Mouse (Mus musculus): ENCODE measurements around the gene Mrpl38.
"Not testable (repeated sequence)": the region's sequence is repeated elsewhere in the genome, so short reads cannot be mapped to it uniquely, and the experiment has no call there.

Gene Mrpl38

DNA sequence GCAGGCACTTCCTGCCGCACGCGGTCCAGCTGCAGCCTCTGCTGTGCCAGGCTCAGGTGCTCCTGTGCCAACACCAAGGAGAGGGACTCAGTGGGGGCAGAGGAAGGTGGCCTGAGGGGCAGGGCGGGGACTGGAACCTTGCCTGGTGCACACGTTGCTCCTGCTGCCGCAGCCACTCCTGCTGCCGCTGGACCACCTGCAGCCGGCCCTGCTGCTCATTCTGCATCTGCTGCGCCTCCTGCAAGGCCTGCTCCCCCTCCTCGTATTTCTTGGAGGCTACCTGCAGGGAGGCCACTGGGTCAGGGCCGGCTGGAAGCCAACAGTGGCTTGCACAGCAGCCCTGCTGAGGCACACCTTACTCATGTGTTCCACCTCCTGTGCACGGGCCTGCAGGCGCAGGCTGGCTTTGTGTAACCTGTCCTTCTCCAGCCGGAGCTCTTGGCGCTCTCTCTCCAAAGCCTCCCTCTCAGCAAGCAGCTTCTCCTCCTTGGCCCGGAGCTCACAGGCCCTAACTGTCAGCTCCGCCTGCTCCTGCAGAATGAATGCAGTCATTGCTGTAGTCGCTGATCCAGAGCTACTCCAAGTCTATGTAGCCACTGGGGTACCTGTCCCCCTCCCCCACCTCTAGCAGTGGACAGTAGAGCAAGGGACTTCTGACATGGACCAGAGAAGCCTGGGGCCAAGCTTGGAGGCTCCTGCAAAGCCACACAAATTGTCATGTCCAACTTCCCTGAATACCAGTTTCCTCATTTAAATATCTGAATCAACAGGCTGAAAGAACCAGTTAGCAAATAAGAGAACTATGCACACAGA lies 7.0 kb upstream of the Mrpl38 start:
- in situ Hi-C loops (cut with MboI, MseI): no loop called here

GRCm38 (mm10) chr11:116143468-116143867 lies 4.8 kb upstream of the Mrpl38 start:
- in situ Hi-C loops (cut with MboI, MseI): no loop called here

DNA sequence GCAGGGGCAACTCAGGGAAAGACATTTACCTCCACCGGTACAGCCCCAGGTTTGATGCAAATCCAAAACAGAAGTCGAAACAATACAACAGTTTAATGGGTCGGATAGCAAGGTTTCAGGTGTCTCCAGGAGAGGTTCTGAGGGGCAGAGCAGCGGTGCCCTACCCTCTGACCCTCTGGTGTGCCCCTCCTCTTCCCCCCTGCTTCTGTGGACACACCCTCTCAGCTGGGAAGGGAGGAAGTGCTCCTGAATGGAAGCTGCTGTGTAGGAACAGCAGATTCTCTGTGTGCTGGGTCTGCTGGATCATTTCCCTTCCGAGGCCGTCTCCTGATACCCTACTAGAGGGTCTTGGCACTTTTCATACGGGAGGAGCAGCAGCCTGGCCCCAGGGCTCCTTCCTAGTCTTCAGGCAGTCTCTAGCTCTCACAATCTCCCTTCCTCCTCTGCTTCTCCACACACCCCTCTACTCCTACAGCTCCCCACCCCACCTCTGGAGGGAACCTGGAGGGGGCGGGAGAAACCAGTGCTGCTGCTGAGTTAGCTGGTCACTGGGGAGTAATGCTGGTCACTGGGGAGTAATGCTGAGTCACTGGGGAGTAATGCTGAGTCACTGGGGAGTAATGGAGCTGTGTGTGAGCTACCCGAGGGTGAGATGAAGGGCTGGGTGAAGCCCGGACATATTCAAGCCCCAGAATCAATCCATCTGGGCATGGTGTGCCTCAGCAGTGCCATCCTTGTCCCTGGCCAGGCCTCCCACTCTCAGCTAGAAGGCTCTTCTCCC lies 3.7 kb upstream of the Mrpl38 start:
- in situ Hi-C loops (cut with MboI, MseI): no loop called here

GRCm38 (mm10) chr11:116138096-116138467 lies 586 bp downstream of the Mrpl38 start:
- in situ Hi-C loops (cut with MboI, MseI): loop anchor here (10.0 kb wide), 1 partner anchor 53 kb away; the partner anchor contains the start of gene Wbp2

DNA sequence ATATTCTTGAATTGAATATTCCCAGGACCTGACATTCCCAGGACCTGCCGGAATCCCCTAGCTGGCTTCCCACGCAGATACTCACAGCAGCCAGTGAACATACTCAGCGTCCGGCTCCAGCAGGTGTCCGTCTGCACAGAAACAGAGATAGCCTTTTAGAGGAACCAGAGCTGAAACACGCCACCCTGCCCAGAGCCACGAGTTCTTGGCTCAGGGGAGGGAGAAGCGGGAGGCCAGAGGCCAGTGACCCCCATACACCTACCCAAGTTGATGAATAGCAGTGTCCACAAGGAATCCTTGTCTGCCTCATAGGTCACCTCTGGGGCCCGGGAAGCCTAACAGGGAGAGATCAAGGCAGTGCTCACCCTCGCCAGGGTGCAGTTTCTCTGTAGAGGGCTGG lies 4.5 kb downstream of the Mrpl38 start:
- in situ Hi-C loops (cut with MboI, MseI): loop anchor here (5.0 to 10.0 kb wide), 2 partner anchors 49 to 102 kb away; partner anchors contain the start of genes Unk and Wbp2

- in situ Hi-C loops (cut with MboI, MseI): loop anchor here (5.0 to 10.0 kb wide), 2 partner anchors 49 to 101 kb away; partner anchors contain the start of genes Unk and Wbp2
Observed at GRCm38 (mm10) chr11:116133497-116133896, 5.2 kb downstream of the Mrpl38 start.

- in situ Hi-C loops (cut with MboI, MseI): loop anchor here (5.0 to 10.0 kb wide), 2 partner anchors 48 to 100 kb away; partner anchors contain the start of genes Unk and Wbp2
Observed at GRCm38 (mm10) chr11:116132366-116133333, 6.0 kb downstream of the Mrpl38 start.

GRCm38 (mm10) chr11:116131349-116132170 lies 7.1 kb downstream of the Mrpl38 start:
- in situ Hi-C loops (cut with MboI, MseI): loop anchor here (5.0 to 10.0 kb wide), 2 partner anchors 47 to 99 kb away; partner anchors contain the start of genes Unk and Wbp2

DNA sequence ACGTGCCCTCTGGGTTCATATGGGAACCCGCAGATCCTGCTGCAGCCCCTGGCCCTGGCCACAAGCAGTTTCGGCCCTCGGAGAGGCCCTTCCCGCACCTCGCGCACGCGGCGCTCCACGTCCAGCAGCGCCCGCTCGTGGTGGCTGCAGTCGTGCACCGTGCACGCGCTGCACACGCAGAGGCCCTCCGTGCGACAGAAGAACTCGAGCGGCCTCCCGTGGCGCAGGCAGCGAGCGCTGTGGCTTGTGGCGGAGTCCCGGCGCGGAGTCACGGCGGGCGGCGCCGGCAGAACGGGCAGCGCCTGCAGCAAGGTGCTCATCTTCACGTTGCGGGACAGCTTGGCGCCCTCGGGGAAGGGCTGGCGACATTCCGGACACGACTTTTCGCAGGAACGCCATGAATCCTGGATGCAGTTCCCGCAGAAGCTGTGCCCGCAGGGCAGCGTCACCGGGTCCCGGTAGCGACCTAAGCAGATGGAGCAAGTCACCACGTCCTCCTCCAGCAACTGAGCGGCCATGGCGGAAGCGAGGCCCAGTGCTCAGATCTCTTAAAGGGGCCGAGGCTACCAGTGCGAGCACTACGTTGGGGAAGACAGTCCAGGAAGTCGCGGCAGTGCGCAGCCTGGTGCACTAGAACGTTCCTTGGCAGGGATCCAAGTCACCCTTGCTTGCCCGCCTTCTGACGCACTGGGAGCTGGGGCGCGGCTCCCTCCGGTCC lies 8.0 kb downstream of the Mrpl38 start, which contains the start of gene Trim65:
TSS of gene Trim65 (minus strand) at position 641 of the 718 bp plus-strand sequence.
- in situ Hi-C loops (cut with MboI, MseI): loop anchor here (5.0 to 10.0 kb wide), 2 partner anchors 46 to 98 kb away; partner anchors contain the start of genes Unk and Wbp2

- in situ Hi-C loops (cut with MboI, MseI): loop anchor here (5.0 to 10.0 kb wide), 2 partner anchors 45 to 98 kb away; partner anchors contain the start of genes Unk and Wbp2
Observed at GRCm38 (mm10) chr11:116129993-116130487, 8.6 kb downstream of the Mrpl38 start.

DNA sequence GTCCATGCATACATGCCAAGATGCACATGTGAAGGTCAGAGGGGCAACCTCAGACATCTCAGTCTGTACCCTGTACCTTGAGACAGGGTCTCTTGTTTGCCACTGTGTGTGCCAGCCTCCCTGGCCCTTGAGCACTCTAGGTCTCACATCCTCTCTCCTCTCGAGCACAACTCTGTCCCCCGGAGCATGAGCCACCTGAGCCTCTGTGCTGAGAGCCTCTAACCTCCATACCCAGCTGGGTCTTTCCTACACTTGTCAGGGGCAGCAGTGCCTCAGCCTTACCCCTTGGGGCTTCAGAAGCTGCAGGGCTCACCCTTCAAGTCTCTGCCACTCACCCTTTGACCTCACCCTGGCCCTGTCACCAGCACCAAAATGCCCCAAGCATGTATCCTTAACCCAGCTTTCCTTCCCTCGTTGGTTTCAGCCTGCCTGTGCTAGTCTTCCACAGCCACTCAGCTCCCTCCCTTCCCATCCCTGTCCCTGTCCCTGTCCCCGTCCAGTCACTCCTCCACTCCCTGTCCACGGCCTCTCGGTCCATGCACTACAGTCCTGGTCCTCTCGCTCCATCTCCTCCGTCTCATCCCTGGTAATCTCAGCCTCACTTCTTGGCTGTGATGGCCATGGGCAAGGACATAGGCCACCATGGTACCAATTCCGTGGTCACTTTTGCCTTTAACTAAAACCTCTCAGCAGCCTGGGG lies 9.4 kb downstream of the Mrpl38 start:
- in situ Hi-C loops (cut with MboI, MseI): no loop called here

GRCm38 (mm10) chr11:116127986-116128385 lies 10.7 kb downstream of the Mrpl38 start:
- in situ Hi-C loops (cut with MboI, MseI): no loop called here

- in situ Hi-C loops (cut with MboI, MseI): no loop called here
Observed at GRCm38 (mm10) chr11:116127156-116127980, 11.3 kb downstream of the Mrpl38 start, which contains the start of gene Trim47. Trim47 (minus strand) TSS chr11:116127210.

- in situ Hi-C loops (cut with MboI, MseI): no loop called here
Observed at GRCm38 (mm10) chr11:116126261-116126660, 12.4 kb downstream of the Mrpl38 start.

GRCm38 (mm10) chr11:116121731-116122245 lies 16.9 kb downstream of the Mrpl38 start:
- in situ Hi-C loops (cut with MboI, MseI): not testable (repeated sequence)

DNA sequence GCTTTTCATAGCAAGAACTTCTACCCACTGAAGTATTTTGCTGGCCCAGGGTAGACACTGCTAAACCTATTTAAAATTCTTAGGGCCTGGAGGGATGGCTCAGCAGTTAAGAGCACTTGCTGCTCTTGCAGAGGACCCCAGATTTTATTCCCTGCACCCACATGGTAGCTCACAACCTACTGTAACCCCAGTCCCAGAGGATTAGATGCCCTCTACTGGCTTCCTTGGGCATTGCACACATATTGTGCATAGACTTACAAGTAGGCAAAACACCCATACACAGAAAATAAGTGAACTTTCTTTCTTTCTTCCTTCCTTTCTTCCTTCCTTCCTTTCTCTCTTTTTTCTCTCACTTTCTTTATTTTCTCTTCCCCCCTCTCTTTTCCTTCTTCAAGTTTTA lies 20.8 kb downstream of the Mrpl38 start:
- in situ Hi-C loops (cut with MboI, MseI): no loop called here

- in situ Hi-C loops (cut with MboI, MseI): no loop called here
Observed at GRCm38 (mm10) chr11:116117241-116117640, 21.4 kb downstream of the Mrpl38 start.
